Comparison of ENCODE assay signal across 14 mouse cellular contexts in the genomic region with DNA sequence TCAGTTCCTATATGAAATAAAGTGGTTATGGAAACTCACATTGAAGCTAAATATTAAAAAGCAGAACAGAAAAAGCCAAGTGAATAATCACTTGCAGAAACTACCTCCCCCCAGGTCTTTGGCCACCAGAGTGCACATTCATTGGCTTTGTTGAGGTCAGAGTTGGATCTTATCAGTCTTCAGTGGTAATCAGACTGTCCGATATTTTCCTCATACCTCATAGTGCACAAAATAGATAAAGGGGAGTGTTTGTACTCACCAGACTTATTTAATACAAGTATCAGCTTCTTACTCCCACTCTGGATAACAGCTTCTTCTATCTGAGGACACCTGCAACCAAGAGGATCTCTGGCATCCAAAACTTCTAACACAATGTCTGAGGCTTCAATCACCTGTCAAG.
"Had no signal": no experiment of that assay in that cellular context is flagged by ENCODE, and none has a peak within 500 bp of the region (broad histone marks: within the 10 kb centered on the region; RNA-seq: fewer than 3 reads in every experiment).

No protein-coding gene starts in this region.

- H3K4me2 ChIP-seq: limb, embryonic 13.5 days; neural tube, embryonic 12.5 days had no signal

- H3K9me3 ChIP-seq: limb, embryonic 13.5 days; neural tube, embryonic 12.5 days had no signal

- DNase-seq: kidney, adult 11 months; kidney, postnatal 10 days; kidney, postnatal 4 days; left cerebral cortex, postnatal 4 days; lung, adult 18-20 months; lung, postnatal 36 days; midbrain, embryonic 14.5 days; retina, postnatal 1 day; spleen, adult 18-20 months; thymus, adult 2 months; thymus, postnatal 25 days had no signal

- H3K4me3 ChIP-seq: layer of hippocampus, adult 2 months; limb, embryonic 13.5 days; neural tube, embryonic 12.5 days had no signal

- H3K27me3 ChIP-seq: limb, embryonic 13.5 days; neural tube, embryonic 12.5 days had no signal

- H3K27ac ChIP-seq: layer of hippocampus, adult 2 months; limb, embryonic 13.5 days; neural tube, embryonic 12.5 days had no signal

- H3K9ac ChIP-seq: limb, embryonic 13.5 days; neural tube, embryonic 12.5 days had no signal
